In genomic region chr5:23597260-23597864, GRCm38 (mm10) we compare ENCODE assay signal across 24 mouse cellular contexts.
"Had no signal": no experiment of that assay in that cellular context is flagged by ENCODE, and none has a peak within 500 bp of the region (broad histone marks: within the 10 kb centered on the region; RNA-seq: fewer than 3 reads in every experiment).

No protein-coding gene starts in this region.

- H3K36me3 ChIP-seq: limb, embryonic 10.5 days; limb, embryonic 13.5 days; liver, embryonic 12.5 days; liver, embryonic 15.5 days; lung, embryonic 15.5 days; midbrain, embryonic 10.5 days; midbrain, embryonic 13.5 days; neural tube, embryonic 13.5 days; stomach, embryonic 15.5 days had no signal

- H3K4me3 ChIP-seq: layer of hippocampus, adult 2 months; limb, embryonic 10.5 days; limb, embryonic 13.5 days; liver, embryonic 12.5 days; liver, embryonic 15.5 days; lung, embryonic 15.5 days; megakaryocyte, embryonic 14.5 days; midbrain, embryonic 10.5 days; midbrain, embryonic 13.5 days; myocyte; neural tube, embryonic 13.5 days; stomach, embryonic 15.5 days had no signal

- H3K27me3 ChIP-seq: limb, embryonic 13.5 days; liver, embryonic 12.5 days; liver, embryonic 15.5 days; lung, embryonic 15.5 days; megakaryocyte, embryonic 14.5 days; midbrain, embryonic 13.5 days; neural tube, embryonic 13.5 days; stomach, embryonic 15.5 days had no signal

- H3K9me3 ChIP-seq: limb, embryonic 10.5 days; limb, embryonic 13.5 days; liver, embryonic 12.5 days; liver, embryonic 15.5 days; lung, embryonic 15.5 days; megakaryocyte, embryonic 14.5 days; midbrain, embryonic 10.5 days; midbrain, embryonic 13.5 days; neural tube, embryonic 13.5 days; stomach, embryonic 15.5 days had no signal

- DNase-seq: kidney, adult 2 months; kidney, postnatal 25 days; layer of hippocampus, adult 9-11 months; liver; lung, postnatal 10 days; retina, postnatal 1 day; right cerebral cortex, postnatal 25 days; spleen, adult 18-20 months; thymus, adult 18-20 months; thymus, postnatal 14 days; thymus, postnatal 4 days had no signal

- H3K9ac ChIP-seq: limb, embryonic 13.5 days; liver, embryonic 12.5 days; liver, embryonic 15.5 days; lung, embryonic 15.5 days; midbrain, embryonic 13.5 days; stomach, embryonic 15.5 days had no signal

- H3K4me2 ChIP-seq: limb, embryonic 13.5 days; liver, embryonic 12.5 days; liver, embryonic 15.5 days; lung, embryonic 15.5 days; midbrain, embryonic 13.5 days; neural tube, embryonic 13.5 days; stomach, embryonic 15.5 days had no signal

- H3K27ac ChIP-seq: limb, embryonic 10.5 days; limb, embryonic 13.5 days; liver, embryonic 12.5 days; liver, embryonic 15.5 days; lung, embryonic 15.5 days; midbrain, embryonic 10.5 days; midbrain, embryonic 13.5 days; neural tube, embryonic 13.5 days; stomach, embryonic 15.5 days had no signal

- ATAC-seq: midbrain, embryonic 13.5 days; midbrain, embryonic 16.5 days had no signal
